Mouse (Mus musculus): ENCODE measurements around the gene Igsf6.

DNA sequence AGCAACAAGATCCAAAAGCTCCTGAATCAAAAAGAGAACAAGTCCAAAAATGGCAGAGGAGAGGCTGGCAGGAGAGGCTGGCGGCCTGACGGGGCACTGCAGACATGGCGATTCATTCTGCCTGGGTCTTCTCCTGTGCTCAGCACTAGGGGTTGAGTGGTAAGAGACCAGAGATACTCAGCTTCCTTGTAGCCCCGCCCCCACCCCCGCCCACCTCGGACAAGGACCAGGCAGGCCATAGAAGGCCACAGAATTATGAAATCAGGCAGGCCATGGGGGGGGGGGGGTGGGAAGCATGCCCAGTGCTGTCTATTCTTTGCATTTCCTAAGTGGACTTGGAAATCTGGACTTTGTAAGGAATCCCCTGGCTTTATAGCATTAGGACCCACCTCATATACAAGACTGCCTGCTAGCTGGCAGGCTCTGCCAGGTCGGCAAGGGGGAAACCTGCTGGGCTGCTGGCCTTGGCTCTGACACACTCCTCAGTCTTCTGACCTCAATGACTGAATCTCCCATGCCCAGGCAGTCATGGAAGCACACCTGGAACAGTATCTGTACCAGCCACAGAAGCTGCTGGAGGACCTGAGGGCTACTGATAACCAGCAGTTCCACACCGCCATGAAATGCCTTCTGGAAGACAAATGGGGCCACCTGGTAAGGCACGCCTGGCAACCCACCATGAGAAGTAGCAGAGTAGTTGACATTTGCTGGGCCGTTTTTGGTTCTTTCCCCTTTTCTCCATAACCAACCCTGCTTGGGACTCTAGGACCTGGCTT is 24.4 kb upstream of the Igsf6 start:
- TF ChIP-seq CTCF (IDR thresholded peaks at IDR 0.05; ENCODE audit: extremely low read depth, insufficient read length, insufficient replicate concordance, low read depth, low read length), result no peak
- no peak for TF ChIP-seq POLR2A (IDR thresholded peaks at IDR 0.05; ENCODE audit: low read depth, low read length)
